Mouse (Mus musculus): ENCODE measurements around the gene Slc45a1.
A peak's percentile ranks its signal among the peaks of the same experiment; 100 is the strongest.

Gene Slc45a1

DNA sequence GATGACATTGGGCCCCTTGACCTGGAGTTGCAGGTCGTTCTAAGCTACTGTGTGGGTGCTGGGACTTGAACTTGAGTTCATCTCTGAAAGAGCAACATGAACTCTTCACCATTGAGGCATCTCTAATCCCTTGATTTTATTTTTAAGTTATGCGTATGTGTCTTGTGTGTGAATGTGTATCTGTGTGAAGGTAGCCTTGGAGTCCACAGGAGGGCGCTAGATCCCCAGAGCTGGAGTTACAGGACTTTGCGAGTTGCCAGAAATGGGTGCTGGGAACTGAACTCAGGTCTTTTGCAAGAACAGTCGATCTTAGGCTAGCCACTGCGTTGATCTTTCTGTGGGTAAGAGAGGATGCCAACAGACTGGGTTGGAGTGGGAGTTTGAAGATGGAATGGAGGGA, 4.5 kb upstream of the Slc45a1 start:
- no peak for DNase-seq

DNA sequence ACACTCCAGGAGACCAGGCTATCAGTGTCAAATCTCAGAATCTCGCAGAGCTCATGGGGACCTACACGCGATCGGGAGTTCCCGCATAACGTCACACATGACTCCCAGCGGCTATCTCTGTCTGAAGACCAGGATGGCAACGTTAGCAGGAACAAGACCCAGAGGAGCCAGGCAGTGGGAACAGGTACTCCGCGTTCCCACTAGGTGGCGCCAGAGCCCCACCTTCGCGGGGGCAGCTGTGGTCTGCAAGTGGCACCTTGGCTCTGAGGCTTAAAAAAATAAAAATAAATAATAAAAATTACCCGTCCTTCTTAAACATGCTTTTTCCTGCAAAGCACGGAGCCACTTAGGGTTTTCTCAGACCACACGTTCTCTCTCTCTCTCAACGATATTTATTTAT, 4.0 kb upstream of the Slc45a1 start:
- DNase-seq = peak; percentile 85

GRCm38 (mm10) chr4:150653072-150653599, 1.2 kb upstream of the Slc45a1 start:
- DNase-seq = no peak

- DNase-seq = no peak
Measured at GRCm38 (mm10) chr4:150649327-150649726, 2.6 kb downstream of the Slc45a1 start.

GRCm38 (mm10) chr4:150644299-150644698, 7.7 kb downstream of the Slc45a1 start:
- no peak for DNase-seq

DNA sequence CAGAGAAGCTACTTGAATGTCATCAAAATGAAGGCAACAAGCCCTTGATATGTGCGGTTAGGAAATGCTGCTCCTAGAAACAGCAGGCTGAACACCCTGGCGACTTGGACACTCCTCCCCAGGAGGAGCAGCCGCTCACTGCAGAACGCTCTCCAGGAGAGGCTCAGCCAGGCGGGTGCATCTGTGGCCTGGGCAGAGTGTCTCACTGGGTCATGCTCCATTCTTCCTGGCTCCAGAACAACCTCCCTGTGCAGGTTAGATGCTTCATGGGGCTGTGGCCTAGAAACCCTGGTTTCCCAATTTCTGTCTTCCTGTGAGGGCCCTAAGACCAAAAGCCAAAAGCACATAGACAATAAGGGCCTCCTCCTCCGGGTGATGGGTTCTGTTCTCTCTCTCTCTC, 15.3 kb downstream of the Slc45a1 start:
- DNase-seq = peak; percentile 66

DNA sequence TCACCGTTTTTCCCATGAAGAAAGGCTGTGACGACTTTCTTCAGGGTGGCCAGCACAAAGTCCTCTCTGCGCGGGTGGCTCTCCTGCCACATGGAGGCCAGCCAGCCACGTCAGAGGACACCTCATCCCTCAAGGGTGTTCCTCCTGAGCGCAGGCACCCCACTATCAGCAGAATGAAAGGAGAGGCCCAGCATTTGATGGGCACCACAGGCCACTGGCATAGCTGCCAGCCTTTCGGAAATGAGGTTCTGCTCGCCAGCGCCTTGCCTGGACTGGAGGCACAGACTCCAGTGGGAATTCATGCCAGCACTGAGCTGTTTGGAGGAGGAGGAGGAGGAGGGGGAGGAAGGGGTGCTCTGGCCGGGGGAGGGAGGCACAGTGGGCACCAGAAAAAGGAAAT, 16.4 kb downstream of the Slc45a1 start:
- peak; percentile 86 for DNase-seq

DNA sequence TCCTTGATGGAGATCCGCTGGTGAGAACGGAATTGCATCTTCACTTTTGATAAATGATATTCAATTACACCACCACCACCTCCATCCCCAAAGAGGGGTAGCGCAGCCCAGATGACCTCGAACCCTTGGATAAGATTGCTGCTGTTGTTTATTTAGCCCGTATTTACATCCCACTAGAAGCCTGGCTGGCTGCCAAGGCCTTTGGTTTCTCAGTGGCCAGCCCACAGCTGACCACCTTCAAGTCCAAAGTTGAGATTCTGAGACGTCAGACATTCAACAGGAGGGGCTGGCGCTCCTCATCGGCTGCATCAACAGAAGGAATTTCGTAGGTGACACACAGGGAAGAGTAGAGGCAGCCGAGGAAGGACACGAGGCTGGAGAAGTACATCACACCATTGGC, 22.7 kb downstream of the Slc45a1 start:
- no peak for DNase-seq

DNA sequence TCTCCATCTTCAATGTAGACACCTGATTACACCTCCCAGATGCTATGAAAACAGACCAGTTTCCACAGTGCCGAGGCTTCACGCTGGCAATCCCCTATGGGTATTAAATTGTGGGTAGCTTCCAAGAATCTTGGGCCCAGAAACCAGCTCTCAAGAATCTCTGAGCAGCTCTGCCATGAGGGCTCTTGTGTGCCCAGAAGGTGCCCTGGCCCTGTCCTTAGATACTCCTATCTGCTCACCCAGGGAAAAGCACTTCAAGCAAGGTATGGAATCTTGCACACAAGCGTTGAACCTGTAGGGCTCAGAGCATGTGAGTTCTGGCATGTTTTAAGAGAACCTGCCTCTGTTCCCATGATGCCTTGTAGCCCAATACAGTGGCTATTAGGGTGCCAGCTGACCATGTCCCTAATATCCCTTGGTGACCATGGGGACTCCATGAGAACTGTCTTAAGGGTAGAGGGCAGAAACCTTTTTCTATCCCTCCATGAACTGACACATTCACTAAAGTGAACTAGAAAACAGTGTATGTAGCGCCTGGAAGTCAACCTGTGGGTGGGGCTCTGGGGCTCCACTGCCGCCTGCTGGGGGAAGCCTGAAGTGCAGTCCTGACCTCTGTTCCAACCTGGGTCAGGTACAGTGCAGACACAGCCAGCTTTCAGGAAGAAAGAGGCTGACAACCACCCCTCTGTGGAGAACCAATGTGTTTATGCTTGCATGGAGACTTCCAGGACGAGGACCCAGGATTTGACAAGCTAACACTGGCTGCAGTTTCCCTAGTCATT, 25.8 kb downstream of the Slc45a1 start:
- DNase-seq = peak; percentile 71

DNA sequence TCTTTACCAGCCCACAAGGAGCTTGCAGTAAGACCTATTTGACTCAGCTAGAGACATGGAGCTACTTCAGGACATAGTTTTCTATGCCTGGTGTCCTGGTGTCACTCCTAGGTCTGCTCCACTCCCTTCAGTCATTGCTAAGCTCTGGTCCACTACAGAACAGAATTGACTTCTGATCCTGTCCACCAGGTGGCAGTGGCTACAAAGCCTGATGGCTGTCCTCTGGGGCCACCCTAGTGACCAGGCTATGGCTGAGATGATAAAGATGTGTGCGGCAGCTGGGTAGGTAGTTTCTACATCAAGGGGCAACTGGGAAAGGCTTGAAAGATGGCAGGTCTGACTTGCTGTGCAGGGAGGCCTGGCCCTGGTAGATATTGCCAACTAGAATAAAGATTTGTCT, 26.5 kb downstream of the Slc45a1 start:
- peak; percentile 83 for DNase-seq

DNA sequence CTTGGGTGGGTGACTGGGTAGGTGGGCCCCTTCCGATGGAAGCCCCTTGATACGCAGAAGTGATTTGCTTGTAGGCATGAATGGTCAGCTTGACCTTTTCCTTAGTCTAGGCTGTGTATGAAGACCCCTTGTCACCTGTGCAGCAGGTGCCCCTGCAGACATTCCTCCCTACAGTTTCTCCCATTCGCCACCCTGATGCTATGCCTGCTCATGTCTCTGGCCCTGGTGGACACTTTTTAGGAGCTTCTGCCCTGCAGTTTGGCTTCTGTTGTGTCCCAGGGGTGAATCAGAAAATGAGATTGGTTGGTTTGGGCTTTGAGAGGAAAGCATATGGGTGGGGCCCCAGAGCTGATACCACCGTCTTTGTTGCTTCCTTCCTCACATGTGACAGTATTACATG, 27.0 kb downstream of the Slc45a1 start:
- DNase-seq = no peak

GRCm38 (mm10) chr4:150624214-150624823, 27.7 kb downstream of the Slc45a1 start:
- no peak for DNase-seq

- DNase-seq = no peak
Measured at GRCm38 (mm10) chr4:150622641-150623040, 29.3 kb downstream of the Slc45a1 start.

GRCm38 (mm10) chr4:150619011-150619410, 33.0 kb downstream of the Slc45a1 start:
- DNase-seq = no peak

- DNase-seq = no peak
Measured at GRCm38 (mm10) chr4:150616841-150617240, 35.1 kb downstream of the Slc45a1 start.

DNA sequence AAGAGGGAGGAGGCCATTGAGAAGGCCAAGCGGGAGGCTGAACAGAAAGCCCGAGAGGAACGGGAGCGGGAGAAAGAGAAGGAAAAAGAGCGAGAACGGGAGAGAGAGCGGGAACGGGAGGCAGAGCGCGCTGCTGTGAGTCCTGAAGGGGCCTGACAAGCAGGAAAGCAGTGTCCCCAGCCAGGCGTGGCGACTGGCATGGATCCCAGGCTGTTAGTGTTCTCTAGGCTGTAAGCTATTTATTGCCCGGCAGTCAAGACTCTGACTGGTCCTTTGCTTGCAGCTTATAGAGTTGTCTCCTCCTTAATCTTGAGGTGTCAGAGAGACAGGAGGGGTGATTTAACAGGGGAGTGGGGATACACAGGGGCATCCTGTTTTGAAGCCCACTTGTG, 35.9 kb downstream of the Slc45a1 start:
- DNase-seq = no peak

- no peak for DNase-seq
Measured at GRCm38 (mm10) chr4:150615251-150616028, 36.5 kb downstream of the Slc45a1 start.

DNA sequence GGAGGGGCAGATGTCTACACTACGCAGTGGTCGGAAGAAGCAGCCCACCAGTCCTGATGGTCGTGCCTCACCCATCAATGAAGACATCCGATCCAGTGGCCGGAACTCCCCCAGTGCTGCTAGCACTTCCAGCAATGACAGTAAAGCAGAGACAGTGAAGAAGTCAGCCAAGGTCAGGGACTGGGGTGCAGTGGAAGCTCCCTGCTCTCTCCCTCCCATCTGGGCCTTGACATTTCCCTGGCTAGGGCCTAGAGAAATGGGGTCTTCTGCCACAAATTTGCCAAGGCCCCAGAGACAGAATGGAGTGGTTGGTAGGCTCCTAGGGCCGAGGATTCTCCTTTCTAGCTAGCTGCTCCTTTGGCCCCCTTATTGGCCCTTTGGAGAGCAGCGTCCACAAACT, 38.3 kb downstream of the Slc45a1 start:
- DNase-seq = no peak

- no peak for DNase-seq
Measured at GRCm38 (mm10) chr4:150608670-150609069, 43.3 kb downstream of the Slc45a1 start.

- no peak for DNase-seq
Measured at GRCm38 (mm10) chr4:150606449-150607161, 45.4 kb downstream of the Slc45a1 start.

- no peak for DNase-seq
Measured at GRCm38 (mm10) chr4:150605804-150606203, 46.2 kb downstream of the Slc45a1 start.

- no peak for DNase-seq
Measured at GRCm38 (mm10) chr4:150603366-150604061, 48.5 kb downstream of the Slc45a1 start.

All from cerebellum, adult 9-10 months (tissue).